Mouse (Mus musculus) lung, embryonic 15.5 days (tissue): ENCODE measurements around the gene Slc9a9. TPM values are rescaled to one million over a fixed set of nuclear protein-coding genes. Genes with fewer than 3 reads are reported as not detected.

Source experiments
- ATAC-seq: fragments of 200-750 bp; cut with Nextera tagmentation; 2 replicates; pipeline ENCODE4 v1.8.0; 2017; ENCODE audit warnings: moderate number of reproducible peaks, borderline replicate concordance; ENCODE audit not compliant: low FRiP score, low TSS enrichment; ENCODE audit errors: extremely low read depth
- H3K27ac ChIP-seq: fragments of 300-500 bp; sonication (generic); 2 replicates; pipeline ENCODE4 v1.5.1; 2015; ENCODE audit warnings: moderate library complexity, mild to moderate bottlenecking, inconsistent platforms
- H3K27me3 ChIP-seq: fragments of 300-500 bp; sonication (generic); 2 replicates; pipeline ENCODE4 v1.6.1; 2015; ENCODE audit warnings: inconsistent platforms
- H3K36me3 ChIP-seq: fragments of 300-500 bp; sonication (generic); 2 replicates; pipeline ENCODE4 v1.6.1; 2015; ENCODE audit warnings: inconsistent platforms
- H3K4me1 ChIP-seq: fragments of 300-500 bp; sonication (generic); 2 replicates; pipeline ENCODE4 v1.6.1; 2015; ENCODE audit warnings: inconsistent platforms
- H3K4me2 ChIP-seq: fragments of 300-500 bp; sonication (generic); 2 replicates; pipeline ENCODE4 v1.6.1; 2015; ENCODE audit warnings: inconsistent platforms, mild to moderate bottlenecking, moderate library complexity
- H3K4me3 ChIP-seq: fragments of 300-500 bp; sonication (generic); 2 replicates; pipeline ENCODE4 v1.5.1; 2015; ENCODE audit warnings: mild to moderate bottlenecking, inconsistent platforms
- H3K9ac ChIP-seq: fragments of 300-500 bp; sonication (generic); 2 replicates; pipeline ENCODE4 v1.6.1; 2015; ENCODE audit warnings: inconsistent platforms
- H3K9me3 ChIP-seq: fragments of 300-500 bp; sonication (generic); 2 replicates; pipeline ENCODE4 v1.6.1; 2016; ENCODE audit warnings: inconsistent platforms
- WGBS: fragments of 180-500 bp; shearing (Covaris S2); methylation state at CpG from one replicate; pipeline ENCODE4 v1.1.7; 2015; 5-methylcytosine and 5-hydroxymethylcytosine counted together
- polyA plus RNA-seq: library from polyadenylated mRNA; unstranded; fragments of >200 nt; fragmentation: Nextera tagmentation; extraction: Ambion mirVana; gene quantifications from 2 replicates; pipeline ENCODE4 v1.2.1, GENCODE M21; 2015

Gene Slc9a9
- polyA plus RNA-seq, 1 experiment from 2014 or later = 4.3 TPM

GRCm38 (mm10) chr9:94738555-94739427 lies 69.1 kb downstream of the Slc9a9 start:
- WGBS = 35% methylated on average over 6 of the region's 6 CpGs
- no peak overlapping the region for H3K4me3 ChIP-seq
- no peak overlapping the region for H3K27ac ChIP-seq
- peaks cover 9% of the 10 kb centered on the region; the same call in 1 of the 2 replicates for H3K4me1 ChIP-seq
- ATAC-seq = peak; percentile 47; the same call in 1 of the 2 replicates
- no peaks in the 10 kb centered on the region for H3K27me3 ChIP-seq
- H3K4me2 ChIP-seq = no peak overlapping the region
- no peaks in the 10 kb centered on the region for H3K36me3 ChIP-seq
- H3K9ac ChIP-seq = no peak overlapping the region
- H3K9me3 ChIP-seq = no peaks in the 10 kb centered on the region

- no peak; the same call in 1 of the 2 replicates for ATAC-seq
- Histone ChIP-seq H3K4me3 (no peak overlapping the region), H3K27ac (no peak overlapping the region), H3K27me3 (no peaks in the 10 kb centered on the region), H3K4me1 (peaks cover 9% of the 10 kb centered on the region; the same call in 1 of the 2 replicates), H3K4me2 (no peak overlapping the region), H3K9ac (no peak overlapping the region), H3K36me3 (no peaks in the 10 kb centered on the region), H3K9me3 (no peaks in the 10 kb centered on the region)
- 51% methylated on average over 3 of the region's 3 CpGs for WGBS
Observed at GRCm38 (mm10) chr9:94740841-94741240, 71.1 kb downstream of the Slc9a9 start.

DNA sequence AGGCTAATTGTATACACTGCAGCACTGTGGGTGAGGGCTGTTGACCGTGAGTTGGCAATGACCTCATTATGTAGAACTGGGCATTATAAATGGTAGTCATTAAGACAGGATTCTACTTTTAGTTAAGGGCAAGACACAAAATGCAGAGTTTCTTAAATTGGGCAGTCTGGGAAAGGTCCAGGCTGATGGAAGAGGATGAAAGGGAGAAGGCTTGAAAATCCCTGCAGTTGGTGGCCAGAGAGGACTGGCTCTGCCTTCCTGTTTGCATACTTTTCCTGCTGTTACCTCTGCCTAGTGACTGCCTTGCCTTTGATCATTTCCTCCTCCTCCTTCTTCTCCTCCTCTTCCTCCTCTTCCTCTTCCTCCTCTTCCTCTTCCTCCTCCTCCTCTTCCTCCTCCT lies 73.6 kb downstream of the Slc9a9 start:
- no peak for ATAC-seq
- 90% methylated on average over 1 of the region's 1 CpGs for WGBS

DNA sequence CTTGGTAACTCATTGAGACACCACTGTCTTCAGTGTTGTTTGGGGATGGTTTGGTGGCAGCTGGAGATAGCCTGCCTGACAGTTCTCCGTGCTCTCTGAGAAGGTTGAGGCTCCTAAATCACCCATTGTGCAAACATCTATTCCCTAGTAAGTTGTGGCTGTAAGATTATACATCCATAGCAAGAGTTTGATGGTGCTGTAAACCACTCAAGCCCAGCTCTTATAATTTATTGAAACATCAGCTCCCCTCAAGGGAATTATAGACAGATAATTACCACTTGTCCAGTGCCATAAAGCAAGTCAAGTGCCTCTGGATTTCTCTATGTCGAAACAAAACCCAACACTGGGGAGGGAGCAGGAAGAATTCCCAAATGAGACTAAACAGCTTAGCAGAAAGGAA lies 78.8 kb downstream of the Slc9a9 start:
- WGBS = 74% methylated on average over 2 of the region's 2 CpGs
- no peaks in the 10 kb centered on the region for H3K9me3 ChIP-seq
- ATAC-seq = no peak

More for the DNA sequence above, 73.6 kb downstream of the Slc9a9 start:
- Histone ChIP-seq H3K27me3 (no peaks in the 10 kb centered on the region), H3K27ac (no peak overlapping the region), H3K9me3 (no peaks in the 10 kb centered on the region), H3K36me3 (no peaks in the 10 kb centered on the region), H3K9ac (no peak overlapping the region), H3K4me3 (no peak overlapping the region), H3K4me2 (no peak overlapping the region), H3K4me1 (peaks cover 9% of the 10 kb centered on the region; the same call in 1 of the 2 replicates)

DNA sequence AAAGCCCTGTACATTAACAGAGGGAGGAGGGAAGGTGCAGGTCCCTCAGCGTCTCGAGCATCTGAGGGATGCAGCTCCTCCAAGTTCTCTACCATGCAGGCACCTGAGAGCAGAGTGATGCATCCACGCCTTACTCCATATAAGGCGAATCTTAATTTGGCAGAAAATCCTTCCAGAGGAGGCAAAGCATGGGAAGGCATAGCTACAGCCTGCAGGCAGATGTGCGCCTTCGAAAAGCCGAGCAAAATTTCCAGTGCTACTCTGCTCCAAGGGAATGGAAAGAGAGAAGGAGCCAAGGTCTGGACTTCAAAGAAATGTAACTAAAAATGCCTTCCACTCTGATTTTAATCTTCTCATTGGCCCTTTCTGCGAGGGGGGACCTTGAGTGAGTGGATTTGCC lies 80.5 kb downstream of the Slc9a9 start:
- Histone ChIP-seq H3K27ac (no peak overlapping the region), H3K9ac (no peak overlapping the region), H3K4me3 (no peak overlapping the region), H3K9me3 (no peaks in the 10 kb centered on the region), H3K4me2 (no peak overlapping the region), H3K27me3 (no peaks in the 10 kb centered on the region), H3K4me1 (peaks cover 22% of the 10 kb centered on the region), H3K36me3 (no peaks in the 10 kb centered on the region)
- ATAC-seq = no peak
- 85% methylated on average over 8 of the region's 8 CpGs for WGBS

More for the DNA sequence above, 78.8 kb downstream of the Slc9a9 start:
- Histone ChIP-seq H3K4me3 (no peak overlapping the region), H3K36me3 (no peaks in the 10 kb centered on the region), H3K9ac (no peak overlapping the region), H3K27ac (no peak overlapping the region), H3K4me1 (peaks cover 15% of the 10 kb centered on the region), H3K4me2 (no peak overlapping the region), H3K27me3 (no peaks in the 10 kb centered on the region)

DNA sequence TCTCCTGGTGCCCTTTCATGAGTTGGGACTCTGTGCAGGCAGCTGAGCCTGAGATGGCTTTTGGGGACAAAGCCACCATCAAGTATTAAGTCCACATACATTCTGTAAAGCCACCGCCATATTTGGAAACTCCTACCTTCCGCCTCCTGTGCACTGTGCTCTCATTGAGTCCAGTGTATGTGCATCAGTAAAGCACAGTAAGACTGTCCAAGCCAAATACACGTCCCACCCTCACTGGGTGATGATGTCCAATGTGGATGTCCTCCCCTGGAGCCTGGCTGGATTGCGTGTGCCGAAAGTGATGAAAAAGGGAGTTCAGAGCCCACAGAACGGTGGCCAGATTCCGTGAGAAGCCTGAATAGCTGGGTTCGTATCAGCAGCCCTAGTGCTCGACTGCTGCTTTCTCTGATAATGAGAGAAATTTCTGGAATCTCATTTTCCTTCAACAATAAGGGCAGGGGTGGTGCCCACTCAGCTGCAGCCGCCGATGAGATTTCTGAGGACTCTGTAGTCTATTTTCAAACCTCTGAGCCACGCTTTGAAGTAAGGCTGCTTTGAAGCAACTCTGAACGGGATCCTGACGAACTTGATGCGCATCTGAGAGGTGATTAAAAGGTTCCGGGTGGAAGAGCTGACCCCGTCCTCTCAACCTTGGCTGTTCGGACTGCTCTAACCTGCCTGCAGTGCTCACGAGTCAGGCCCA lies 81.4 kb downstream of the Slc9a9 start:
- Histone ChIP-seq H3K27ac (peak overlapping the region; percentile 56), H3K9ac (no peak overlapping the region), H3K4me3 (no peak overlapping the region)

DNA sequence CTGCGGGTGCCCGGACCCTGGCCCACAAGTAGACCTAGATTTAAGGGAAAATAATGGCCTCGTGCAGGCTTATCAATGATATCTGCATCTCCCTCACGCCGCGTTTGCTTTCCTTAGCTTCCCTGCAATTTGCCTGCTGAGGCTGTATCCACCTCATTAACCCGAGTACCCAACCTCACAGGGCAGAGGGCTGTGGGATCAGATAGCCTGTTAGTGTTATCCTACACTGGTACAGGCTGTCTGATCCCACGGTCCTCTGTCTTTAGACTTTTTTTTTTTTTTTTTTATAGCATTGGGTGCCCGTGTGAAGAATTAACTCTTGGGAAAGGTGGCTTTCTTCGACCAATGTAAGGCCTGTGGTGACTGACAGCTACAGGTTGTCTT lies 81.9 kb downstream of the Slc9a9 start:
- peak; percentile 36; the same call in 1 of the 2 replicates for ATAC-seq
- Histone ChIP-seq H3K27ac (peak overlapping the region; percentile 56), H3K4me3 (no peak overlapping the region), H3K4me2 (no peak overlapping the region), H3K36me3 (no peaks in the 10 kb centered on the region), H3K9ac (no peak overlapping the region), H3K27me3 (no peaks in the 10 kb centered on the region), H3K4me1 (peaks cover 22% of the 10 kb centered on the region), H3K9me3 (no peaks in the 10 kb centered on the region)
- WGBS = 53% methylated on average over 10 of the region's 10 CpGs

More for the DNA sequence above, 81.4 kb downstream of the Slc9a9 start:
- ATAC-seq = 0 out of 2 replicates have a peak, but pooled peaks have one; percentile 11
- Histone ChIP-seq H3K36me3 (no peaks in the 10 kb centered on the region), H3K27me3 (no peaks in the 10 kb centered on the region), H3K9me3 (no peaks in the 10 kb centered on the region), H3K4me1 (peaks cover 22% of the 10 kb centered on the region), H3K4me2 (no peak overlapping the region)
- 70% methylated on average over 19 of the region's 19 CpGs for WGBS

GRCm38 (mm10) chr9:94752121-94752520 lies 82.4 kb downstream of the Slc9a9 start:
- no peaks in the 10 kb centered on the region for H3K36me3 ChIP-seq
- peak overlapping the region; percentile 56 for H3K27ac ChIP-seq
- H3K27me3 ChIP-seq = no peaks in the 10 kb centered on the region
- no peaks in the 10 kb centered on the region for H3K9me3 ChIP-seq
- 38% methylated on average over 3 of the region's 3 CpGs for WGBS
- H3K9ac ChIP-seq = no peak overlapping the region
- no peak overlapping the region for H3K4me2 ChIP-seq
- no peak overlapping the region for H3K4me3 ChIP-seq
- peak; percentile 92 for ATAC-seq
- peaks cover 22% of the 10 kb centered on the region for H3K4me1 ChIP-seq

GRCm38 (mm10) chr9:94759904-94760303 lies 90.2 kb downstream of the Slc9a9 start:
- Histone ChIP-seq H3K4me1 (no peaks in the 10 kb centered on the region), H3K27ac (no peak overlapping the region), H3K9ac (no peak overlapping the region), H3K4me3 (no peak overlapping the region), H3K36me3 (no peaks in the 10 kb centered on the region), H3K4me2 (no peak overlapping the region), H3K9me3 (no peaks in the 10 kb centered on the region), H3K27me3 (no peaks in the 10 kb centered on the region)
- ATAC-seq = no peak
- 75% methylated on average over 5 of the region's 5 CpGs for WGBS

DNA sequence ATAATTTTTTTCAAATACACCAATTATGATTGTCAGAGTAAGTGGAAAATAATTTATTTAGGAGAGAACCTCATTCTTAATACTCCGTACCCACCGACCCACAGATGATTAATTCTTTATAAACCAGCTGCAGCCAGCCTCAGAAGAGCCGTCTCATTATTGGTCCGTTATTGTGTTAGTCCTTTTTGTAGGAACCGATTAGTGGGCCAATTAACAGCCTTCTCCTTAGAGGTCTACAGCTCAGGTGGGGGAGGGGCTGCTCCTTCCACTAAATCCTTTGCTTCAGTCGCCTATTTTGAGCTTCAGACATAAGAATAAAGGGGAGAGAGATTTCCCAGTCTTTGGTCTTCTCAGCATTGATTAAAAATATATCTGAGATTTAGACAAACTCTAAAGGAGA lies 98.4 kb downstream of the Slc9a9 start:
- Histone ChIP-seq H3K9me3 (no peaks in the 10 kb centered on the region), H3K9ac (no peak overlapping the region), H3K4me3 (no peak overlapping the region), H3K4me2 (no peak overlapping the region), H3K27me3 (no peaks in the 10 kb centered on the region), H3K36me3 (no peaks in the 10 kb centered on the region), H3K4me1 (no peaks in the 10 kb centered on the region), H3K27ac (no peak overlapping the region)
- 79% methylated on average over 6 of the region's 6 CpGs for WGBS
- ATAC-seq = no peak

- WGBS = 60% methylated on average over 4 of the region's 4 CpGs
- 0 out of 2 replicates have a peak, but pooled peaks cover 4% of the 10 kb centered on the region for H3K4me1 ChIP-seq
- no peaks in the 10 kb centered on the region for H3K9me3 ChIP-seq
- H3K36me3 ChIP-seq = no peaks in the 10 kb centered on the region
- no peak overlapping the region for H3K9ac ChIP-seq
- H3K4me3 ChIP-seq = no peak overlapping the region
- H3K4me2 ChIP-seq = no peak overlapping the region
- no peaks in the 10 kb centered on the region for H3K27me3 ChIP-seq
- no peak for ATAC-seq
- H3K27ac ChIP-seq = no peak overlapping the region
Observed at GRCm38 (mm10) chr9:94768524-94768923, 98.8 kb downstream of the Slc9a9 start.

DNA sequence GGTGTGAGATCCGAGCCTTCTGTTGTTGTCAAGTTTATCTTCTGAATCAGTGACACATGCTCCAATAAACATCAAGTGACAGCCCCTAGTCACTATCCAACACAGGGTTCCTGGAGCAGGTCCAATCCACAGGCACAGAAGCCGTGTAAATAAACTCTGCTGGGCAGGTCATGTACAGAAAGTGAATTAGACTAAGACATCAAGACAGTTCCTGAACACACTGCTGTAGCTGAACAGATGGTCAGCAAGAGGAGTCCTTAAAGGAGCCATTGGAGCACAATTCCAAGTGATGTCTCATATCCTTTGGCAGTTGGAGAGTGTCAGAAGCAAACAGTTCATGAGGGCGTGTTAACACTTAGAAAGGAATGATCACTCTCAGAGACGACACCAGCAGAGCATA lies 103.6 kb downstream of the Slc9a9 start:
- no peak overlapping the region for H3K9ac ChIP-seq
- no peak overlapping the region for H3K4me2 ChIP-seq
- H3K27me3 ChIP-seq = no peaks in the 10 kb centered on the region
- H3K4me3 ChIP-seq = no peak overlapping the region
- H3K9me3 ChIP-seq = no peaks in the 10 kb centered on the region
- ATAC-seq = peak; percentile 55; the same call in 1 of the 2 replicates
- no peak overlapping the region for H3K27ac ChIP-seq
- H3K36me3 ChIP-seq = no peaks in the 10 kb centered on the region
- 28% methylated on average over 4 of the region's 4 CpGs for WGBS
- 0 out of 2 replicates have a peak, but pooled peaks cover 6% of the 10 kb centered on the region for H3K4me1 ChIP-seq
